17 mouse cellular contexts compared by ENCODE assay signal in genomic region chr3:126656173-126656572, GRCm38 (mm10).
A peak's percentile ranks its signal among the peaks of the same experiment; 100 is the strongest.
DNase-seq lines count a peak whose midpoint lies in the region; ATAC-seq and TF ChIP-seq lines count a peak whose summit lies in the region.
"Had no signal": no experiment of that assay in that cellular context is flagged by ENCODE, and none has a peak within 500 bp of the region (broad histone marks: within the 10 kb centered on the region; RNA-seq: fewer than 3 reads in every experiment).

No protein-coding gene starts in this region.

- H3K9me3 ChIP-seq in hindbrain, embryonic 11.5 days (ENCODE audit: control insufficient read depth, low read length), result no peaks in the 10 kb centered on the region
- H3K9me3 ChIP-seq in hindbrain, embryonic 14.5 days (ENCODE audit: control insufficient read depth, low read length), result no peaks in the 10 kb centered on the region
- no peaks in the 10 kb centered on the region for H3K9me3 ChIP-seq in neural tube, embryonic 14.5 days (ENCODE audit: control insufficient read depth, low read length)
- no peaks in the 10 kb centered on the region for H3K9me3 ChIP-seq in neural tube, embryonic 15.5 days (replicated peaks)
- H3K9me3 ChIP-seq in midbrain, postnatal 0 days (ENCODE audit: low read length), result no peaks in the 10 kb centered on the region
- H3K9me3 ChIP-seq: megakaryocyte, embryonic 14.5 days had no signal

- peaks cover 19% of the 10 kb centered on the region for H3K36me3 ChIP-seq in heart, adult 2 months (ENCODE audit: control insufficient read depth, insufficient read depth, low read length)
- H3K36me3 ChIP-seq in hindbrain, embryonic 11.5 days (ENCODE audit: control insufficient read depth, insufficient read depth, low read length), result no peaks in the 10 kb centered on the region
- no peaks in the 10 kb centered on the region for H3K36me3 ChIP-seq in hindbrain, embryonic 14.5 days (replicated peaks; ENCODE audit: control insufficient read depth, insufficient read depth)
- H3K36me3 ChIP-seq in neural tube, embryonic 14.5 days (ENCODE audit: control insufficient read depth, insufficient read depth, low read length), result no peaks in the 10 kb centered on the region
- H3K36me3 ChIP-seq in neural tube, embryonic 15.5 days, result no peaks in the 10 kb centered on the region
- H3K36me3 ChIP-seq in midbrain, postnatal 0 days (ENCODE audit: insufficient read depth, low read length), result no peaks in the 10 kb centered on the region

- 50% methylated on average over 3 of the region's 3 CpGs for WGBS in heart, adult 2 months
- 34% methylated on average over 3 of the region's 3 CpGs for WGBS in hindbrain, embryonic 11.5 days
- 36% methylated on average over 3 of the region's 3 CpGs for WGBS in hindbrain, embryonic 14.5 days
- 44% methylated on average over 3 of the region's 3 CpGs for WGBS in neural tube, embryonic 14.5 days
- WGBS in neural tube, embryonic 15.5 days, result 46% methylated on average over 3 of the region's 3 CpGs
- 55% methylated on average over 3 of the region's 3 CpGs for WGBS in midbrain, postnatal 0 days

- no peak for TF ChIP-seq CTCF in heart, adult 2 months (IDR thresholded peaks at IDR 0.05)
- TF ChIP-seq CTCF in midbrain, postnatal 0 days (IDR thresholded peaks at IDR 0.05), result no peak

- ATAC-seq in hindbrain, embryonic 11.5 days (ENCODE audit: low FRiP score), result peak; percentile 68; the same call in 1 of the 2 replicates
- no peak for ATAC-seq in hindbrain, embryonic 14.5 days (ENCODE audit: low FRiP score)
- peak; percentile 41; the same call in 1 of the 2 replicates for ATAC-seq in neural tube, embryonic 14.5 days (ENCODE audit: low read depth)
- ATAC-seq in neural tube, embryonic 15.5 days (ENCODE audit: low FRiP score), result no peak
- ATAC-seq in midbrain, postnatal 0 days (ENCODE audit: low FRiP score), result no peak
- ATAC-seq: liver, postnatal 0 days had no signal

- DNase-seq in heart, adult 2 months, result no peak
- no peak for DNase-seq in heart, adult 18-20 months
- DNase-seq in hindbrain, embryonic 11.5 days (ENCODE audit: low spot score), result no peak
- DNase-seq in hindbrain, embryonic 14.5 days (ENCODE audit: low spot score), result no peak
- peak; percentile 21 for DNase-seq in midbrain, postnatal 0 days (ENCODE audit: low spot score)
- DNase-seq in left cerebral cortex, postnatal 36 days (ENCODE audit: low spot score in 2 of 2), result no peak
- DNase-seq: cerebellum, adult 9-10 months; gastrocnemius, postnatal 14 days; kidney, adult 8-10 months; liver; liver, postnatal 0 days; lung, postnatal 14 days; right cerebral cortex, adult 18-20 months had no signal

- no peaks in the 10 kb centered on the region for H3K27me3 ChIP-seq in heart, adult 2 months (ENCODE audit: control insufficient read depth, insufficient read depth, low read length)
- no peaks in the 10 kb centered on the region for H3K27me3 ChIP-seq in hindbrain, embryonic 11.5 days (ENCODE audit: control insufficient read depth, insufficient read depth, low read length)
- no peaks in the 10 kb centered on the region for H3K27me3 ChIP-seq in hindbrain, embryonic 14.5 days (ENCODE audit: control insufficient read depth, insufficient read depth, low read length)
- H3K27me3 ChIP-seq in neural tube, embryonic 14.5 days (ENCODE audit: control insufficient read depth, insufficient read depth, low read length), result no peaks in the 10 kb centered on the region
- no peaks in the 10 kb centered on the region for H3K27me3 ChIP-seq in neural tube, embryonic 15.5 days (replicated peaks)
- no peaks in the 10 kb centered on the region for H3K27me3 ChIP-seq in midbrain, postnatal 0 days (ENCODE audit: insufficient read depth, low read length)

- no peak overlapping the region for H3K4me3 ChIP-seq in heart, adult 2 months
- H3K4me3 ChIP-seq in hindbrain, embryonic 11.5 days (ENCODE audit: low read depth, low read length), result no peak overlapping the region
- H3K4me3 ChIP-seq in hindbrain, embryonic 14.5 days (replicated peaks; ENCODE audit: low read length), result no peak overlapping the region
- H3K4me3 ChIP-seq in neural tube, embryonic 14.5 days (ENCODE audit: low read depth, low read length), result no peak overlapping the region
- no peak overlapping the region for H3K4me3 ChIP-seq in neural tube, embryonic 15.5 days (replicated peaks)
- H3K4me3 ChIP-seq in midbrain, postnatal 0 days (ENCODE audit: low read depth, low read length), result no peak overlapping the region
- H3K4me3 ChIP-seq: megakaryocyte, embryonic 14.5 days; myocyte had no signal

- no peak overlapping the region for H3K4me2 ChIP-seq in hindbrain, embryonic 11.5 days (replicated peaks; ENCODE audit: low read depth, low read length)
- H3K4me2 ChIP-seq in hindbrain, embryonic 14.5 days (replicated peaks), result no peak overlapping the region
- H3K4me2 ChIP-seq in neural tube, embryonic 14.5 days (ENCODE audit: low read depth, low read length), result no peak overlapping the region
- H3K4me2 ChIP-seq in neural tube, embryonic 15.5 days, result no peak overlapping the region
- no peak overlapping the region for H3K4me2 ChIP-seq in midbrain, postnatal 0 days (ENCODE audit: low read depth, low read length, poor library complexity, severe bottlenecking)

- TF ChIP-seq POLR2A in heart, adult 2 months (IDR thresholded peaks at IDR 0.05; ENCODE audit: insufficient read depth, low read depth, low read length), result no peak

- H3K9ac ChIP-seq in heart, adult 2 months (ENCODE audit: low read depth, low read length), result no peak overlapping the region
- H3K9ac ChIP-seq in hindbrain, embryonic 11.5 days (ENCODE audit: low read depth, low read length), result no peak overlapping the region
- no peak overlapping the region for H3K9ac ChIP-seq in hindbrain, embryonic 14.5 days
- no peak overlapping the region for H3K9ac ChIP-seq in neural tube, embryonic 14.5 days (replicated peaks; ENCODE audit: low read depth, low read length)
- H3K9ac ChIP-seq in neural tube, embryonic 15.5 days (replicated peaks), result no peak overlapping the region
- no peak overlapping the region for H3K9ac ChIP-seq in midbrain, postnatal 0 days (replicated peaks; ENCODE audit: low read length, poor library complexity, severe bottlenecking)
- H3K9ac ChIP-seq: liver, postnatal 0 days had no signal

- peaks cover 21% of the 10 kb centered on the region for H3K4me1 ChIP-seq in heart, adult 2 months (ENCODE audit: control insufficient read depth, insufficient read depth, low read length)
- H3K4me1 ChIP-seq in hindbrain, embryonic 11.5 days (replicated peaks; ENCODE audit: control insufficient read depth, insufficient read depth, low read length), result no peaks in the 10 kb centered on the region
- H3K4me1 ChIP-seq in hindbrain, embryonic 14.5 days (replicated peaks; ENCODE audit: control insufficient read depth, insufficient read depth, low read length), result no peaks in the 10 kb centered on the region
- no peaks in the 10 kb centered on the region for H3K4me1 ChIP-seq in neural tube, embryonic 14.5 days (ENCODE audit: control insufficient read depth, insufficient read depth, low read length)
- H3K4me1 ChIP-seq in neural tube, embryonic 15.5 days, result peaks cover 19% of the 10 kb centered on the region
- no peaks in the 10 kb centered on the region for H3K4me1 ChIP-seq in midbrain, postnatal 0 days (ENCODE audit: insufficient read depth, low read length)

- intact Hi-C loops in heart, adult 2 months (cut with DNase I), result no loop called here
- intact Hi-C loops in left cerebral cortex, postnatal 36 days (cut with DNase I), result no loop called here

- no peak for TF ChIP-seq EP300 in heart, adult 2 months (IDR thresholded peaks at IDR 0.05; ENCODE audit: insufficient read depth, low read depth, low read length)

- peak overlapping the region; percentile 15; the same call in 1 of the 2 replicates for H3K27ac ChIP-seq in heart, adult 2 months
- H3K27ac ChIP-seq in hindbrain, embryonic 11.5 days (ENCODE audit: low read depth, low read length), result no peak overlapping the region
- no peak overlapping the region for H3K27ac ChIP-seq in hindbrain, embryonic 14.5 days
- no peak overlapping the region for H3K27ac ChIP-seq in neural tube, embryonic 14.5 days (ENCODE audit: low read depth, low read length)
- no peak overlapping the region for H3K27ac ChIP-seq in neural tube, embryonic 15.5 days (replicated peaks)
- no peak overlapping the region for H3K27ac ChIP-seq in midbrain, postnatal 0 days (ENCODE audit: low read depth, low read length)

- peaks cover 6% of the 10 kb centered on the region for H3K79me2 ChIP-seq in heart, adult 2 months (replicated peaks; ENCODE audit: control insufficient read depth, insufficient read depth, low read length)

Comparison
In these comparisons a context has a peak if more than half of its experiments do, and no peak if none do; other contexts are left out.
1. ATAC-seq: peak in hindbrain, embryonic 11.5 days (single experiment) and neural tube, embryonic 14.5 days (single experiment); none in hindbrain, embryonic 14.5 days (single experiment), neural tube, embryonic 15.5 days (single experiment) and midbrain, postnatal 0 days (single experiment).